Mouse (Mus musculus): Measurements from ENCODE around the gene Txk. TPM values are rescaled to one million over a fixed set of nuclear protein-coding genes. Genes with fewer than 3 reads are reported as not detected.

Gene Txk
- polyA plus RNA-seq, 1 experiment from 2014 or later = 0.21 TPM

- Histone ChIP-seq H3K9ac (ENCODE audit: low read length) (no peak overlapping the region), H3K36me3 (ENCODE audit: control insufficient read depth, insufficient read depth, low read length) (no peaks in the 10 kb centered on the region), H3K4me3 (ENCODE audit: low read length) (no peak overlapping the region), H3K27me3 (ENCODE audit: control insufficient read depth, insufficient read depth, low read depth, low read length) (no peaks in the 10 kb centered on the region), H3K9me3 (ENCODE audit: control insufficient read depth, low read length) (no peaks in the 10 kb centered on the region), H3K4me1 (replicated peaks; ENCODE audit: control insufficient read depth, insufficient read depth, low read length) (no peaks in the 10 kb centered on the region), H3K27ac (ENCODE audit: low read length) (no peak overlapping the region), H3K4me2 (ENCODE audit: low read depth, low read length) (no peak overlapping the region)
- WGBS = 56% methylated on average over 4 of the region's 4 CpGs
- no peak for ATAC-seq (ENCODE audit: low read depth)
These were observed 6.1 kb downstream of the Txk start for GRCm38 (mm10) chr5:72746461-72746860.

GRCm38 (mm10) chr5:72743103-72743502, 9.5 kb downstream of the Txk start:
- no peak for ATAC-seq (ENCODE audit: low read depth)

GRCm38 (mm10) chr5:72736868-72737267, 15.7 kb downstream of the Txk start:
- WGBS = 21% methylated on average over 7 of the region's 7 CpGs
- Histone ChIP-seq H3K27ac (ENCODE audit: low read length) (no peak overlapping the region), H3K4me3 (ENCODE audit: low read length) (no peak overlapping the region), H3K9ac (ENCODE audit: low read length) (no peak overlapping the region), H3K4me1 (replicated peaks; ENCODE audit: control insufficient read depth, insufficient read depth, low read length) (peaks cover 11% of the 10 kb centered on the region), H3K4me2 (ENCODE audit: low read depth, low read length) (peak overlapping the region; percentile 37; the same call in 1 of the 2 replicates), H3K9me3 (ENCODE audit: control insufficient read depth, low read length) (no peaks in the 10 kb centered on the region), H3K27me3 (ENCODE audit: control insufficient read depth, insufficient read depth, low read depth, low read length) (no peaks in the 10 kb centered on the region), H3K36me3 (ENCODE audit: control insufficient read depth, insufficient read depth, low read length) (no peaks in the 10 kb centered on the region)
- ATAC-seq (ENCODE audit: low read depth) = peak; percentile 85

More at GRCm38 (mm10) chr5:72743103-72743502, 9.5 kb downstream of the Txk start:
- Histone ChIP-seq H3K4me2 (ENCODE audit: low read depth, low read length) (no peak overlapping the region), H3K9me3 (ENCODE audit: control insufficient read depth, low read length) (no peaks in the 10 kb centered on the region), H3K9ac (ENCODE audit: low read length) (no peak overlapping the region), H3K36me3 (ENCODE audit: control insufficient read depth, insufficient read depth, low read length) (no peaks in the 10 kb centered on the region), H3K27me3 (ENCODE audit: control insufficient read depth, insufficient read depth, low read depth, low read length) (no peaks in the 10 kb centered on the region), H3K4me3 (ENCODE audit: low read length) (no peak overlapping the region), H3K27ac (ENCODE audit: low read length) (no peak overlapping the region), H3K4me1 (replicated peaks; ENCODE audit: control insufficient read depth, insufficient read depth, low read length) (no peaks in the 10 kb centered on the region)
- 88% methylated on average over 6 of the region's 6 CpGs for WGBS

GRCm38 (mm10) chr5:72736437-72736836, 16.1 kb downstream of the Txk start:
- WGBS = 24% methylated on average over 8 of the region's 8 CpGs
- Histone ChIP-seq H3K27me3 (ENCODE audit: control insufficient read depth, insufficient read depth, low read depth, low read length) (no peaks in the 10 kb centered on the region), H3K27ac (ENCODE audit: low read length) (peak overlapping the region; percentile 13; the same call in 1 of the 2 replicates), H3K9me3 (ENCODE audit: control insufficient read depth, low read length) (no peaks in the 10 kb centered on the region), H3K4me3 (ENCODE audit: low read length) (no peak overlapping the region), H3K36me3 (ENCODE audit: control insufficient read depth, insufficient read depth, low read length) (no peaks in the 10 kb centered on the region), H3K4me1 (replicated peaks; ENCODE audit: control insufficient read depth, insufficient read depth, low read length) (peaks cover 11% of the 10 kb centered on the region), H3K9ac (ENCODE audit: low read length) (no peak overlapping the region; the same call in 1 of the 2 replicates), H3K4me2 (ENCODE audit: low read depth, low read length) (peak overlapping the region; percentile 37)
- ATAC-seq (ENCODE audit: low read depth) = peak; percentile 28; the same call in 1 of the 2 replicates

DNA sequence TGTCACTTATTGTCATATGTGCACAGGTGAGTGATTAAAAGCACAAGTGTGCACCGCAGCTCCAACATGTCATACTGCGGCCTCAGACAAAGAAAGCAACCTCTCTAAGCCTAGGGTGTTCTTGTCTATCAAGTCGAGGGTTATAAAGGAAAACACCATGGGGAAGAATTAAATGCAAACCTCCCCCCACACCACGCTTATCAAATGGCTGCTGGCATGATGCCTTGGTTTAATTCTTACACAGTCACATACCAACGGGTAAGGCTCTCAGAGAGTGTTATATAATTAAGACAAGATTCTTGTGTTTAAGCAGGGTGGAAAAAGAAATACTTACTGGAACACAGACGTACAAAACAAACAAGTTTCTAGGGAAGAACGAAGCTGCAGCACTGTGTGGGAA, 16.8 kb downstream of the Txk start:
- Histone ChIP-seq H3K27me3 (ENCODE audit: control insufficient read depth, insufficient read depth, low read depth, low read length) (no peaks in the 10 kb centered on the region), H3K4me3 (ENCODE audit: low read length) (no peak overlapping the region), H3K4me1 (replicated peaks; ENCODE audit: control insufficient read depth, insufficient read depth, low read length) (peaks cover 11% of the 10 kb centered on the region), H3K27ac (ENCODE audit: low read length) (no peak overlapping the region), H3K9ac (ENCODE audit: low read length) (no peak overlapping the region; the same call in 1 of the 2 replicates), H3K36me3 (ENCODE audit: control insufficient read depth, insufficient read depth, low read length) (no peaks in the 10 kb centered on the region), H3K9me3 (ENCODE audit: control insufficient read depth, low read length) (no peaks in the 10 kb centered on the region), H3K4me2 (ENCODE audit: low read depth, low read length) (peak overlapping the region; percentile 37)
- ATAC-seq (ENCODE audit: low read depth) = peak; percentile 54; the same call in 1 of the 2 replicates
- WGBS = 33% methylated on average over 7 of the region's 7 CpGs

- peaks cover 11% of the 10 kb centered on the region for H3K4me1 ChIP-seq (replicated peaks; ENCODE audit: control insufficient read depth, insufficient read depth, low read length)
- WGBS = 88% methylated on average over 1 of the region's 1 CpGs
- H3K27me3 ChIP-seq (ENCODE audit: control insufficient read depth, insufficient read depth, low read depth, low read length) = no peaks in the 10 kb centered on the region
These were observed 19.7 kb downstream of the Txk start for GRCm38 (mm10) chr5:72732885-72733284.

GRCm38 (mm10) chr5:72725404-72725803, 27.2 kb downstream of the Txk start:
- Histone ChIP-seq H3K4me2 (ENCODE audit: low read depth, low read length) (no peak overlapping the region), H3K9me3 (ENCODE audit: control insufficient read depth, low read length) (no peaks in the 10 kb centered on the region), H3K4me1 (replicated peaks; ENCODE audit: control insufficient read depth, insufficient read depth, low read length) (no peaks in the 10 kb centered on the region), H3K36me3 (ENCODE audit: control insufficient read depth, insufficient read depth, low read length) (no peaks in the 10 kb centered on the region), H3K4me3 (ENCODE audit: low read length) (no peak overlapping the region), H3K27ac (ENCODE audit: low read length) (no peak overlapping the region), H3K27me3 (ENCODE audit: control insufficient read depth, insufficient read depth, low read depth, low read length) (no peaks in the 10 kb centered on the region), H3K9ac (ENCODE audit: low read length) (no peak overlapping the region)
- no peak for ATAC-seq (ENCODE audit: low read depth)
- 77% methylated on average over 3 of the region's 3 CpGs for WGBS

More at GRCm38 (mm10) chr5:72732885-72733284, 19.7 kb downstream of the Txk start:
- Histone ChIP-seq H3K36me3 (ENCODE audit: control insufficient read depth, insufficient read depth, low read length) (no peaks in the 10 kb centered on the region), H3K9me3 (ENCODE audit: control insufficient read depth, low read length) (no peaks in the 10 kb centered on the region), H3K27ac (ENCODE audit: low read length) (no peak overlapping the region), H3K4me3 (ENCODE audit: low read length) (no peak overlapping the region), H3K9ac (ENCODE audit: low read length) (no peak overlapping the region), H3K4me2 (ENCODE audit: low read depth, low read length) (no peak overlapping the region)
- no peak for ATAC-seq (ENCODE audit: low read depth)

DNA sequence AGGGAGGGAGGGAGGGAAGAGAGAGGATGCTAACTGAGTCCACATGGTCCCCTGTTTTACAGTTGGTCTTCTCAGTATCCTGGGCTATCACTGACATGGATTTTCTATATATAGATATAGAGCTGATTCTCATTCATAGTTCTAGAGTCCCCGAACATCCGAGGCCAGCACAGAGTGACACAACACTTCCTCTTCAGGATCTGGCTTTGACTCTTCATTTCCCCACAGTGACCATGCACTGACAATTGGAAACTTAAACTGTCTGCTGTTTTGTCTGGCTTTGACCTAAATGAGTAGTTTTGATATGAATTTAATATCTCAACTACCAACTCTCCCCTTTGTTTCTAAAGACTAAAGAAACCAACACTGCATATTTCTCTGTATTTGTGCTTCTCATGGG, 29.1 kb downstream of the Txk start:
- Histone ChIP-seq H3K4me3 (ENCODE audit: low read length) (no peak overlapping the region), H3K9me3 (ENCODE audit: control insufficient read depth, low read length) (no peaks in the 10 kb centered on the region), H3K4me2 (ENCODE audit: low read depth, low read length) (no peak overlapping the region), H3K36me3 (ENCODE audit: control insufficient read depth, insufficient read depth, low read length) (no peaks in the 10 kb centered on the region), H3K9ac (ENCODE audit: low read length) (no peak overlapping the region), H3K27ac (ENCODE audit: low read length) (no peak overlapping the region), H3K27me3 (ENCODE audit: control insufficient read depth, insufficient read depth, low read depth, low read length) (no peaks in the 10 kb centered on the region), H3K4me1 (replicated peaks; ENCODE audit: control insufficient read depth, insufficient read depth, low read length) (no peaks in the 10 kb centered on the region)
- no peak for ATAC-seq (ENCODE audit: low read depth)
- 61% methylated on average over 2 of the region's 2 CpGs for WGBS

DNA sequence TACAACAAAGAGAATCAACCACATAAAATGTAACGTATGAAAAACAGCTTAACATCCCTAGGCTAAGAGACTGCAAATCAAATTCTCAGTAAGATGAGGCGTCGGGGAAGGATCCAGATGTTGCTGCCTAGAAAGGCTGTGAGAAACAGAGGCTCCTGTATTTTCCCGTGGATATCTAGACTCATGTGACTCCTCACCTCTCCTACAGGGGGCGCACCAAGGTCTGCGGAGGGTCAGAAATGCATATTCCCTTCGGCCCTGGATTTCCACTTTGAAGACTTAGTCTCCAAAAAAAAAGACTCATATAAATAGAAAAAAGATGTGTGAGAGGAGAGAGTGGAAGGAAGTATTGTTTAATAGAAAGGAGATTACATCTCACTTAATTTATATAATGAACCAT, 32.0 kb downstream of the Txk start:
- H3K27ac ChIP-seq (ENCODE audit: low read length) = no peak overlapping the region
- no peaks in the 10 kb centered on the region for H3K36me3 ChIP-seq (ENCODE audit: control insufficient read depth, insufficient read depth, low read length)
- no peaks in the 10 kb centered on the region for H3K27me3 ChIP-seq (ENCODE audit: control insufficient read depth, insufficient read depth, low read depth, low read length)
- no peak for ATAC-seq (ENCODE audit: low read depth)
- H3K9me3 ChIP-seq (ENCODE audit: control insufficient read depth, low read length) = no peaks in the 10 kb centered on the region
- H3K4me2 ChIP-seq (ENCODE audit: low read depth, low read length) = no peak overlapping the region
- H3K9ac ChIP-seq (ENCODE audit: low read length) = no peak overlapping the region
- 49% methylated on average over 7 of the region's 7 CpGs for WGBS
- H3K4me1 ChIP-seq (replicated peaks; ENCODE audit: control insufficient read depth, insufficient read depth, low read length) = no peaks in the 10 kb centered on the region
- no peak overlapping the region for H3K4me3 ChIP-seq (ENCODE audit: low read length)

All from lung, embryonic 16.5 days (tissue).